Mouse (Mus musculus) embryonic facial prominence, embryonic 12.5 days (tissue): ENCODE data around the gene Lbh. TPM values are rescaled to one million over a fixed set of nuclear protein-coding genes. Genes with fewer than 3 reads are reported as not detected.

Source experiments
- ATAC-seq: fragments of 200-750 bp; cut with Nextera tagmentation; 2 replicates; pipeline ENCODE4 v1.8.0; 2017; ENCODE audit not compliant: insufficient number of reproducible peaks, insufficient read depth, low FRiP score, low TSS enrichment
- H3K27ac ChIP-seq: fragments of 300-500 bp; sonication (generic); 2 replicates; pipeline ENCODE4 v1.5.1; 2016; ENCODE audit warnings: mild to moderate bottlenecking
- H3K27me3 ChIP-seq: fragments of 300-500 bp; sonication (generic); 2 replicates; pipeline ENCODE4 v1.6.1; 2016; ENCODE audit warnings: mild to moderate bottlenecking, moderate library complexity
- H3K36me3 ChIP-seq: fragments of 300-500 bp; sonication (generic); 2 replicates; pipeline ENCODE4 v1.6.1; 2016; ENCODE audit warnings: mild to moderate bottlenecking
- H3K4me1 ChIP-seq: fragments of 300-500 bp; sonication (generic); 2 replicates; pipeline ENCODE4 v1.6.1; 2016
- H3K4me2 ChIP-seq: fragments of 300-500 bp; sonication (generic); replicated peaks from 2 replicates; pipeline ENCODE4 v1.6.1; 2016; ENCODE audit warnings: mild to moderate bottlenecking, moderate library complexity
- H3K4me3 ChIP-seq: fragments of 300-500 bp; sonication (generic); 2 replicates; pipeline ENCODE4 v1.5.1; 2016; ENCODE audit warnings: mild to moderate bottlenecking
- H3K9ac ChIP-seq: fragments of 300-500 bp; sonication (generic); 2 replicates; pipeline ENCODE4 v1.6.1; 2016; ENCODE audit warnings: mild to moderate bottlenecking, moderate library complexity
- H3K9me3 ChIP-seq: fragments of 300-500 bp; sonication (generic); 2 replicates; pipeline ENCODE4 v1.6.1; 2016; ENCODE audit warnings: mild to moderate bottlenecking, moderate library complexity
- WGBS: fragments of 180-500 bp; shearing (Covaris S2); methylation state at CpG from one replicate; pipeline ENCODE4 v1.1.7; 2016; 5-methylcytosine and 5-hydroxymethylcytosine counted together
- polyA plus RNA-seq: library from polyadenylated mRNA; unstranded; fragments of >200 nt; fragmentation: Nextera tagmentation; extraction: Ambion mirVana; gene quantifications from 2 replicates; pipeline ENCODE4 v1.2.1, GENCODE M21; 2016

The Lbh gene
- polyA plus RNA-seq, 1 experiment from 2014 or later: 2.1 TPM

GRCm38 (mm10) chr17:72947111-72947859, 29.2 kb downstream of the Lbh start:
- WGBS: 68% methylated on average over 6 of the region's 6 CpGs
- Histone ChIP-seq H3K4me2 (no peak overlapping the region), H3K4me1 (peaks cover 5% of the 10 kb centered on the region; the same call in 1 of the 2 replicates), H3K27ac (no peak overlapping the region), H3K4me3 (no peak overlapping the region), H3K9me3 (0 out of 2 replicates have a peak, but pooled peaks cover 3% of the 10 kb centered on the region), H3K27me3 (no peaks in the 10 kb centered on the region), H3K9ac (no peak overlapping the region), H3K36me3 (0 out of 2 replicates have a peak, but pooled peaks cover 3% of the 10 kb centered on the region)
- ATAC-seq: no peak

- Histone ChIP-seq H3K36me3 (no peaks in the 10 kb centered on the region), H3K9ac (no peak overlapping the region), H3K9me3 (0 out of 2 replicates have a peak, but pooled peaks cover 3% of the 10 kb centered on the region), H3K4me2 (no peak overlapping the region), H3K27ac (no peak overlapping the region), H3K4me1 (peaks cover 6% of the 10 kb centered on the region; the same call in 1 of the 2 replicates), H3K4me3 (no peak overlapping the region), H3K27me3 (no peaks in the 10 kb centered on the region)
- ATAC-seq: no peak
- WGBS: 71% methylated on average over 9 of the region's 9 CpGs
Measured at GRCm38 (mm10) chr17:72948119-72948518, 30.0 kb downstream of the Lbh start.

GRCm38 (mm10) chr17:72949247-72949701, 31.2 kb downstream of the Lbh start:
- WGBS: 83% methylated on average over 7 of the region's 7 CpGs

GRCm38 (mm10) chr17:72951331-72951730, 33.2 kb downstream of the Lbh start:
- Histone ChIP-seq H3K36me3 (no peaks in the 10 kb centered on the region), H3K4me1 (peaks cover 14% of the 10 kb centered on the region; the same call in 1 of the 2 replicates), H3K9ac (no peak overlapping the region), H3K27ac (no peak overlapping the region), H3K4me3 (no peak overlapping the region), H3K27me3 (no peaks in the 10 kb centered on the region), H3K9me3 (no peaks in the 10 kb centered on the region), H3K4me2 (no peak overlapping the region)
- no peak for ATAC-seq
- 77% methylated on average over 6 of the region's 6 CpGs for WGBS

More at GRCm38 (mm10) chr17:72949247-72949701, 31.2 kb downstream of the Lbh start:
- Histone ChIP-seq H3K36me3 (no peaks in the 10 kb centered on the region), H3K27ac (no peak overlapping the region), H3K4me1 (peaks cover 14% of the 10 kb centered on the region; the same call in 1 of the 2 replicates), H3K4me2 (no peak overlapping the region), H3K27me3 (no peaks in the 10 kb centered on the region), H3K4me3 (no peak overlapping the region), H3K9ac (no peak overlapping the region), H3K9me3 (0 out of 2 replicates have a peak, but pooled peaks cover 2% of the 10 kb centered on the region)
- no peak for ATAC-seq

- H3K9me3 ChIP-seq: no peaks in the 10 kb centered on the region
- no peak overlapping the region for H3K4me2 ChIP-seq
- H3K9ac ChIP-seq: no peak overlapping the region
- H3K36me3 ChIP-seq: no peaks in the 10 kb centered on the region
- H3K4me3 ChIP-seq: no peak overlapping the region
- no peaks in the 10 kb centered on the region for H3K27me3 ChIP-seq
- no peak for ATAC-seq
- H3K27ac ChIP-seq: no peak overlapping the region
- 49% methylated on average over 6 of the region's 6 CpGs for WGBS
- peaks cover 9% of the 10 kb centered on the region; the same call in 1 of the 2 replicates for H3K4me1 ChIP-seq
Measured at GRCm38 (mm10) chr17:72953811-72954685, 35.9 kb downstream of the Lbh start.

GRCm38 (mm10) chr17:72955534-72955933, 37.4 kb downstream of the Lbh start:
- H3K4me2 ChIP-seq: no peak overlapping the region
- H3K36me3 ChIP-seq: no peaks in the 10 kb centered on the region
- no peaks in the 10 kb centered on the region for H3K27me3 ChIP-seq
- WGBS: 43% methylated on average over 2 of the region's 2 CpGs
- no peaks in the 10 kb centered on the region for H3K9me3 ChIP-seq
- H3K9ac ChIP-seq: no peak overlapping the region
- no peak overlapping the region for H3K27ac ChIP-seq
- ATAC-seq: no peak
- H3K4me3 ChIP-seq: no peak overlapping the region
- H3K4me1 ChIP-seq: peaks cover 9% of the 10 kb centered on the region; the same call in 1 of the 2 replicates

GRCm38 (mm10) chr17:72957016-72957415, 38.9 kb downstream of the Lbh start:
- no peaks in the 10 kb centered on the region for H3K9me3 ChIP-seq
- H3K4me3 ChIP-seq: no peak overlapping the region
- WGBS: 88% methylated on average over 6 of the region's 6 CpGs
- no peak for ATAC-seq
- H3K27ac ChIP-seq: no peak overlapping the region
- no peak overlapping the region for H3K9ac ChIP-seq
- no peak overlapping the region for H3K4me2 ChIP-seq
- H3K36me3 ChIP-seq: no peaks in the 10 kb centered on the region
- no peaks in the 10 kb centered on the region for H3K27me3 ChIP-seq
- peaks cover 9% of the 10 kb centered on the region; the same call in 1 of the 2 replicates for H3K4me1 ChIP-seq

- Histone ChIP-seq H3K4me3 (no peak overlapping the region), H3K36me3 (no peaks in the 10 kb centered on the region), H3K9ac (no peak overlapping the region), H3K4me2 (no peak overlapping the region), H3K27me3 (no peaks in the 10 kb centered on the region), H3K4me1 (0 out of 2 replicates have a peak, but pooled peaks cover 1% of the 10 kb centered on the region), H3K27ac (no peak overlapping the region), H3K9me3 (no peaks in the 10 kb centered on the region)
- no peak for ATAC-seq
- 82% methylated on average over 5 of the region's 5 CpGs for WGBS
Measured at GRCm38 (mm10) chr17:72958886-72959285, 40.8 kb downstream of the Lbh start.

GRCm38 (mm10) chr17:72959497-72960039, 41.5 kb downstream of the Lbh start:
- Histone ChIP-seq H3K36me3 (no peaks in the 10 kb centered on the region), H3K4me3 (no peak overlapping the region), H3K4me2 (no peak overlapping the region), H3K27ac (no peak overlapping the region), H3K9ac (no peak overlapping the region), H3K9me3 (no peaks in the 10 kb centered on the region), H3K27me3 (no peaks in the 10 kb centered on the region), H3K4me1 (no peaks in the 10 kb centered on the region)
- 49% methylated on average over 5 of the region's 5 CpGs for WGBS
- no peak for ATAC-seq

- Histone ChIP-seq H3K9me3 (no peaks in the 10 kb centered on the region), H3K27me3 (no peaks in the 10 kb centered on the region), H3K4me3 (no peak overlapping the region), H3K27ac (no peak overlapping the region), H3K4me2 (no peak overlapping the region), H3K36me3 (no peaks in the 10 kb centered on the region), H3K4me1 (peaks cover under 1% of the 10 kb centered on the region; the same call in 1 of the 2 replicates), H3K9ac (no peak overlapping the region)
- 91% methylated on average over 4 of the region's 4 CpGs for WGBS
- ATAC-seq: no peak
Measured at GRCm38 (mm10) chr17:72960243-72960642, 42.1 kb downstream of the Lbh start.

- H3K4me3 ChIP-seq: no peak overlapping the region
- no peak for ATAC-seq
- H3K9ac ChIP-seq: no peak overlapping the region
- no peak overlapping the region for H3K27ac ChIP-seq
- H3K4me2 ChIP-seq: no peak overlapping the region
- WGBS: 88% methylated on average over 2 of the region's 2 CpGs
- H3K9me3 ChIP-seq: no peaks in the 10 kb centered on the region
- no peaks in the 10 kb centered on the region for H3K36me3 ChIP-seq
- no peaks in the 10 kb centered on the region for H3K27me3 ChIP-seq
- peaks cover 7% of the 10 kb centered on the region for H3K4me1 ChIP-seq
Measured at GRCm38 (mm10) chr17:72960873-72961272, 42.8 kb downstream of the Lbh start.
